ENCODE assay signal across 8 mouse cellular contexts in the genomic region with DNA sequence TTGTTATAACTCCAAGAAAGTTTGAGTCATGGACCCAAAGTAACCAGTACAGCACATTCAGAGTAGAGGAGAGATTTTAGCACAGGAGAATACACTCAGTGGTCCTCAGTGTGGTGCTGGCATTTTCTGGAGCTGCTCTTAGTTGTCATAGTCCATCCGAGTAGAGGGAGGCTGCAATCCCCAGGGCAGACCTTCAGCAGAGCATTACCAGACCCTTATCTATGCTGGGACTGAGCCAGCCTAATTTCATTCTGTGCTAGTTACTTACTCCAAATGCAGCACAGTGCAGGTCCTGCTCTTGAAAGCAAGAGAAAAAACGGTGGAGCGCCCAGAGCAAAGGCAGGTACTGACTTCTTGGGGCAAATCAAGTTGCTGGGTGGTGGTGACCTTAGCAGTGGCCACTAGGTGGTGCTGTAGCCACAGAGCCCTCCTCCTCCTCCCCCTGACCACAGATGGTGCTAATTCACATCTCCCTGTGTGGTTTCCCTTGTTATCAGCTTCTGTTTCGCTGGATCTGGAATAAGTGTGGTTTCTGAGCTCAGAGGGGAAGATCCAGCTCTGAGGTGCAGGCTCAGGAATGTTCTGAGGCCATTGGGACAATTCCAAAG. TPM values are rescaled to one million over a fixed set of nuclear protein-coding genes. Genes with fewer than 3 reads are reported as not detected.
DNase-seq lines count a peak whose midpoint lies in the region; ATAC-seq lines count a peak whose summit lies in the region.

No protein-coding gene starts in this region.

- H3K9ac ChIP-seq in forebrain, embryonic 16.5 days (replicated peaks; ENCODE audit: low read depth, low read length): no peak overlapping the region
- no peak overlapping the region for H3K9ac ChIP-seq in hindbrain, embryonic 12.5 days

- H3K9me3 ChIP-seq in forebrain, embryonic 16.5 days (ENCODE audit: control insufficient read depth, low read length): no peaks in the 10 kb centered on the region
- no peaks in the 10 kb centered on the region for H3K9me3 ChIP-seq in hindbrain, embryonic 12.5 days (replicated peaks)

- H3K27ac ChIP-seq in forebrain, embryonic 16.5 days (ENCODE audit: low read length): no peak overlapping the region
- no peak overlapping the region for H3K27ac ChIP-seq in hindbrain, embryonic 12.5 days

- H3K4me1 ChIP-seq in forebrain, embryonic 16.5 days (replicated peaks; ENCODE audit: control insufficient read depth, insufficient read depth, low read length): no peaks in the 10 kb centered on the region
- H3K4me1 ChIP-seq in hindbrain, embryonic 12.5 days: no peaks in the 10 kb centered on the region

- peak; percentile 69 for DNase-seq in R1 (ENCODE audit: low read depth, low spot score)
- peak; percentile 79 to 85 for DNase-seq in cerebellum, adult 18-20 months
- peak; percentile 55 to 71 for DNase-seq in layer of hippocampus, postnatal 14 days (ENCODE audit: low spot score in 2 of 2)
- peak; percentile 65 to 77 for DNase-seq in lung, postnatal 4 days
- DNase-seq in right cerebral cortex, adult 2 months (ENCODE audit: low spot score in 2 of 2): peak; percentile 71 to 74
- DNase-seq in urinary bladder, postnatal 4 days (ENCODE audit: low spot score in 2 of 2): peak; percentile 44 to 74

- H3K4me3 ChIP-seq in forebrain, embryonic 16.5 days (replicated peaks; ENCODE audit: low read length): no peak overlapping the region
- H3K4me3 ChIP-seq in hindbrain, embryonic 12.5 days: no peak overlapping the region

- H3K27me3 ChIP-seq in forebrain, embryonic 16.5 days (replicated peaks; ENCODE audit: control insufficient read depth, insufficient read depth, low read length): no peaks in the 10 kb centered on the region
- H3K27me3 ChIP-seq in hindbrain, embryonic 12.5 days: no peaks in the 10 kb centered on the region

- 0 out of 2 replicates have a peak, but pooled peaks cover 2% of the 10 kb centered on the region for H3K36me3 ChIP-seq in forebrain, embryonic 16.5 days (ENCODE audit: control insufficient read depth, insufficient read depth)
- peaks cover 50% of the 10 kb centered on the region for H3K36me3 ChIP-seq in hindbrain, embryonic 12.5 days

- ATAC-seq in forebrain, embryonic 16.5 days: peak; percentile 81
- ATAC-seq in hindbrain, embryonic 12.5 days (ENCODE audit: low FRiP score): peak; percentile 58

- no peak overlapping the region for H3K4me2 ChIP-seq in forebrain, embryonic 16.5 days (ENCODE audit: low read length)
- H3K4me2 ChIP-seq in hindbrain, embryonic 12.5 days (replicated peaks): no peak overlapping the region

- WGBS in forebrain, embryonic 16.5 days: 39% methylated on average over 4 of the region's 4 CpGs
- 39% methylated on average over 4 of the region's 4 CpGs for WGBS in hindbrain, embryonic 12.5 days

RNA-seq across cellular contexts. Expression of a gene that starts 20.2 kb away (rescaled TPM):
- 69.0 and 72.8 TPM in 2 replicates for polyA plus RNA-seq in forebrain, embryonic 16.5 days (2015; fragmentation: Nextera tagmentation; extraction: Ambion mirVana)
- 51.4 and 55.5 TPM in 2 replicates for polyA plus RNA-seq in hindbrain, embryonic 12.5 days (2016; fragmentation: Nextera tagmentation; extraction: Ambion mirVana)
- 10 to 100 TPM; 72.6 to 77.5 TPM for total RNA-seq in layer of hippocampus, postnatal 14 days (2021)

RNA-seq across cellular contexts. Expression of a gene that starts 22.5 kb away (rescaled TPM):
- 14.8 and 14.9 TPM in 2 replicates for polyA plus RNA-seq in forebrain, embryonic 16.5 days (2015; fragmentation: Nextera tagmentation; extraction: Ambion mirVana)
- 22.2 and 27.6 TPM in 2 replicates for polyA plus RNA-seq in hindbrain, embryonic 12.5 days (2016; fragmentation: Nextera tagmentation; extraction: Ambion mirVana)
- 10 to 100 TPM; 45.7 to 46.9 TPM for total RNA-seq in layer of hippocampus, postnatal 14 days (2021)
